Mouse (Mus musculus) ES-Bruce4 (cell line): ENCODE measurements at regions not wholly inside any gene's neighbourhood (a gene's known extent, or its start where the extent isn't known, plus 50 kb on each side); places are given as distances from the start of the nearest gene placed in this dataset.

Source experiments
- CTCF ChIP-seq: IDR thresholded peaks from one replicate; pipeline ENCODE4 v1.8.1; 2011; ENCODE audit warnings: low read depth, low read length
- EP300 ChIP-seq: IDR thresholded peaks from 2 replicates; pipeline ENCODE4 v1.6.1; 2011; ENCODE audit warnings: low read depth, low read length; ENCODE audit not compliant: insufficient read depth

DNA sequence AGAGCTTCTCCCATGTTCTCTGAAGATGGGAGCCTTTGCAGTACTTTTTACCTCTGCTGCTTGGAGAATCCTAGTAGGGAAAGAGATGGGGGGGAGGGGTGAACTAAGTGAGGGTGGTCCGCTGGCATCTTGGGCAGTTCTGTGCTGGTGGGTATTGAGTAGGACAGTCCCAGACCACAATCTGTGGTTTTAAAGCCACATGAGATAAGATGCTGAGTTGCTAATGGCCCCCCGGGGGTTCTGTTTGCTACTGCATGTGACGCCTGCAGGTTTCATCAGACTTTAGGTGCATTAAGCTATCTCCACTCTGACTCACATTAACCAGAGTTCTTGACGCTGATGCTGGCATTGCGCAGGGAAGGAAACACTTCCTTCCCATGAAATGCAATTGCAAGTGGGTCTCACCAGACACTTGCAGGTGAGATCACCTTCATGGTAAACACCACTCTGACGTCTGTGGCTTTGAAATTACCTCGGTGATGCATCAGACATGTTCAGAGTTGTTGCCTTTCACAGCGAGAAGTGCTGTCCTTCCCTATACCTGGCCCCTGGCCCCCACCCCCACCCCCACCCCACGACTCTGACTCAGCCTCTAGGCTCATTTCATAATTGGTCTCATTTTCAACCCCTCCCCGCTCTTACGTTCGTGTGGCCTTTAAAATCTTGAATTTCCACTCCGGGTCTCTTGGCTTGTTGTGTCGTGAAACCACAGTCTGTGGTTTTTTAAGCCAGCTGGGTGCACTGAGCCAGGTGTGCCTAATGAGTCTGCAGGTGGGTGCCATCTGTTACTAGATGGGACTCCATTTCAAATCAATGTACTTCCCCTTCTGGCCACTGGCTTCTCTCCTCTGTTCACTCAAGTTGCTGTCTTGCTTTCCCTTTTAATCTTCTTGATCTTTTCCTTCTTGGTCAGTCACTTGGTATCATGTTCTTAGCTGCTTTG is 94.8 kb upstream of the Synm start:
- TF ChIP-seq CTCF, result no peak
- no peak for TF ChIP-seq EP300
